ENCODE assay signal across 23 mouse cellular contexts in the genomic region with DNA sequence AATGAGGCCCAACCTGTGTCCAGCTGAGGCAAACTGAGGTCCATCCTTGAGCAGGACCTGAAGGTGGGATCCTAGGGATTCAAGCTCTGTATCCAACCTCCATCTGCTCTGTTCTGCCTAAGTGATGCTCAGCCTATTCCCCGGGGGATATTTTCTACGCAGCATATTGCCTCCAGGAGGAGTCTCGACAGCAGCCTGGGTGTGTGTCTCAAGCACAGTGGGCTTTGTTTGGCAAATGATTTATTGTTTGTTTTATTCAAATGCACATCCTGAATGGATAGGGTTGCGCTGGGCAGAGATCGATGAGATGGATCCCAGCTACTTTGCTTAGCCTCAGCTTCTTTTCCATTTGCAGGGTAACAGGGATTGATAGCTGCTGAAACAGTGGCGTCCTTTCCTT. TPM values are rescaled to one million over a fixed set of nuclear protein-coding genes. Genes with fewer than 3 reads are reported as not detected.
A peak's percentile ranks its signal among the peaks of the same experiment; 100 is the strongest.
DNase-seq lines count a peak whose midpoint lies in the region; ATAC-seq and TF ChIP-seq lines count a peak whose summit lies in the region.
"Had no signal": no experiment of that assay in that cellular context is flagged by ENCODE, and none has a peak within 500 bp of the region (broad histone marks: within the 10 kb centered on the region; RNA-seq: fewer than 3 reads in every experiment).

No protein-coding gene starts in this region.

- H3K27ac ChIP-seq in hindbrain, embryonic 11.5 days (ENCODE audit: low read depth, low read length) = 0 out of 2 replicates have a peak overlapping the region, but pooled peaks have one; percentile 36
- H3K27ac ChIP-seq in hindbrain, embryonic 14.5 days = no peak overlapping the region
- no peak overlapping the region for H3K27ac ChIP-seq in midbrain, postnatal 0 days (ENCODE audit: low read depth, low read length)
- no peak overlapping the region for H3K27ac ChIP-seq in midbrain, embryonic 16.5 days (ENCODE audit: low read length)
- no peak overlapping the region for H3K27ac ChIP-seq in hindbrain, postnatal 0 days
- no peak overlapping the region for H3K27ac ChIP-seq in neural tube, embryonic 14.5 days (ENCODE audit: low read depth, low read length)
- no peak overlapping the region for H3K27ac ChIP-seq in forebrain, embryonic 15.5 days (replicated peaks)
- H3K27ac ChIP-seq: embryonic facial prominence, embryonic 10.5 days; forebrain, embryonic 13.5 days; gastrocnemius, adult 2 months; hindbrain, embryonic 15.5 days had no signal

- no peak overlapping the region for H3K4me2 ChIP-seq in hindbrain, embryonic 11.5 days (replicated peaks; ENCODE audit: low read depth, low read length)
- no peak overlapping the region for H3K4me2 ChIP-seq in hindbrain, embryonic 14.5 days (replicated peaks)
- no peak overlapping the region for H3K4me2 ChIP-seq in midbrain, postnatal 0 days (ENCODE audit: low read depth, low read length, poor library complexity, severe bottlenecking)
- H3K4me2 ChIP-seq in midbrain, embryonic 16.5 days (ENCODE audit: low read length) = no peak overlapping the region
- no peak overlapping the region for H3K4me2 ChIP-seq in hindbrain, postnatal 0 days (ENCODE audit: low read depth, low read length)
- H3K4me2 ChIP-seq in neural tube, embryonic 14.5 days (ENCODE audit: low read depth, low read length) = no peak overlapping the region
- H3K4me2 ChIP-seq in forebrain, embryonic 15.5 days (replicated peaks) = no peak overlapping the region
- H3K4me2 ChIP-seq: forebrain, embryonic 13.5 days; heart, embryonic 12.5 days; hindbrain, embryonic 15.5 days had no signal

- no peak for TF ChIP-seq CTCF in midbrain, postnatal 0 days (IDR thresholded peaks at IDR 0.05)
- TF ChIP-seq CTCF in hindbrain, postnatal 0 days (IDR thresholded peaks at IDR 0.05; ENCODE audit: low read depth) = no peak

- no peaks in the 10 kb centered on the region for H3K36me3 ChIP-seq in hindbrain, embryonic 11.5 days (ENCODE audit: control insufficient read depth, insufficient read depth, low read length)
- no peaks in the 10 kb centered on the region for H3K36me3 ChIP-seq in hindbrain, embryonic 14.5 days (replicated peaks; ENCODE audit: control insufficient read depth, insufficient read depth)
- no peaks in the 10 kb centered on the region for H3K36me3 ChIP-seq in midbrain, postnatal 0 days (ENCODE audit: insufficient read depth, low read length)
- no peaks in the 10 kb centered on the region for H3K36me3 ChIP-seq in midbrain, embryonic 16.5 days (ENCODE audit: control insufficient read depth, insufficient read depth, low read length)
- no peaks in the 10 kb centered on the region for H3K36me3 ChIP-seq in hindbrain, postnatal 0 days (ENCODE audit: insufficient read depth, low read length)
- H3K36me3 ChIP-seq in neural tube, embryonic 14.5 days (ENCODE audit: control insufficient read depth, insufficient read depth, low read length) = no peaks in the 10 kb centered on the region
- H3K36me3 ChIP-seq in forebrain, embryonic 15.5 days = no peaks in the 10 kb centered on the region
- H3K36me3 ChIP-seq: embryonic facial prominence, embryonic 10.5 days; heart, embryonic 12.5 days; hindbrain, embryonic 15.5 days had no signal

- peaks cover 4% of the 10 kb centered on the region; the same call in 1 of the 2 replicates for H3K4me1 ChIP-seq in hindbrain, embryonic 11.5 days (replicated peaks; ENCODE audit: control insufficient read depth, insufficient read depth, low read length)
- no peaks in the 10 kb centered on the region for H3K4me1 ChIP-seq in hindbrain, embryonic 14.5 days (replicated peaks; ENCODE audit: control insufficient read depth, insufficient read depth, low read length)
- H3K4me1 ChIP-seq in midbrain, postnatal 0 days (ENCODE audit: insufficient read depth, low read length) = 0 out of 2 replicates have a peak, but pooled peaks cover 2% of the 10 kb centered on the region
- H3K4me1 ChIP-seq in midbrain, embryonic 16.5 days (ENCODE audit: control insufficient read depth, insufficient read depth, low read length) = peaks cover 4% of the 10 kb centered on the region; the same call in 1 of the 2 replicates
- H3K4me1 ChIP-seq in hindbrain, postnatal 0 days (ENCODE audit: insufficient read depth, low read length) = peaks cover 3% of the 10 kb centered on the region; the same call in 1 of the 2 replicates
- H3K4me1 ChIP-seq in neural tube, embryonic 14.5 days (ENCODE audit: control insufficient read depth, insufficient read depth, low read length) = peaks cover 9% of the 10 kb centered on the region
- no peaks in the 10 kb centered on the region for H3K4me1 ChIP-seq in forebrain, embryonic 15.5 days
- H3K4me1 ChIP-seq: forebrain, embryonic 13.5 days had no signal

- no peak overlapping the region for H3K9ac ChIP-seq in hindbrain, embryonic 11.5 days (ENCODE audit: low read depth, low read length)
- H3K9ac ChIP-seq in hindbrain, embryonic 14.5 days = no peak overlapping the region
- H3K9ac ChIP-seq in midbrain, postnatal 0 days (replicated peaks; ENCODE audit: low read length, poor library complexity, severe bottlenecking) = no peak overlapping the region
- H3K9ac ChIP-seq in midbrain, embryonic 16.5 days (ENCODE audit: low read depth, low read length) = no peak overlapping the region
- H3K9ac ChIP-seq in hindbrain, postnatal 0 days (replicated peaks; ENCODE audit: low read length) = no peak overlapping the region
- no peak overlapping the region for H3K9ac ChIP-seq in neural tube, embryonic 14.5 days (replicated peaks; ENCODE audit: low read depth, low read length)
- no peak overlapping the region for H3K9ac ChIP-seq in forebrain, embryonic 15.5 days (replicated peaks)
- H3K9ac ChIP-seq: forebrain, embryonic 13.5 days; heart, embryonic 12.5 days; hindbrain, embryonic 15.5 days had no signal

- H3K9me3 ChIP-seq in hindbrain, embryonic 11.5 days (ENCODE audit: control insufficient read depth, low read length) = no peaks in the 10 kb centered on the region
- no peaks in the 10 kb centered on the region for H3K9me3 ChIP-seq in hindbrain, embryonic 14.5 days (ENCODE audit: control insufficient read depth, low read length)
- no peaks in the 10 kb centered on the region for H3K9me3 ChIP-seq in midbrain, postnatal 0 days (ENCODE audit: low read length)
- no peaks in the 10 kb centered on the region for H3K9me3 ChIP-seq in midbrain, embryonic 16.5 days (replicated peaks; ENCODE audit: control insufficient read depth, low read length, poor library complexity, severe bottlenecking)
- H3K9me3 ChIP-seq in hindbrain, postnatal 0 days (ENCODE audit: low read length) = no peaks in the 10 kb centered on the region
- H3K9me3 ChIP-seq in neural tube, embryonic 14.5 days (ENCODE audit: control insufficient read depth, low read length) = no peaks in the 10 kb centered on the region
- no peaks in the 10 kb centered on the region for H3K9me3 ChIP-seq in forebrain, embryonic 15.5 days
- H3K9me3 ChIP-seq: embryonic facial prominence, embryonic 10.5 days; forebrain, embryonic 13.5 days; heart, embryonic 12.5 days; hindbrain, embryonic 15.5 days had no signal

- DNase-seq in hindbrain, embryonic 11.5 days (ENCODE audit: low spot score) = peak; percentile 47
- DNase-seq in hindbrain, embryonic 14.5 days (ENCODE audit: low spot score) = no peak
- DNase-seq in midbrain, postnatal 0 days (ENCODE audit: low spot score) = peak; percentile 25
- peak; percentile 29 for DNase-seq in hindbrain, postnatal 0 days (ENCODE audit: low spot score)
- DNase-seq: adrenal gland, postnatal 25 days; cerebellum, adult 2 months; cerebellum, postnatal 10 days; gastrocnemius, adult 2 months; gastrocnemius, postnatal 25 days had no signal

- H3K4me3 ChIP-seq in hindbrain, embryonic 11.5 days (ENCODE audit: low read depth, low read length) = no peak overlapping the region
- no peak overlapping the region for H3K4me3 ChIP-seq in hindbrain, embryonic 14.5 days (replicated peaks; ENCODE audit: low read length)
- H3K4me3 ChIP-seq in midbrain, postnatal 0 days (ENCODE audit: low read depth, low read length) = no peak overlapping the region
- H3K4me3 ChIP-seq in midbrain, embryonic 16.5 days (ENCODE audit: low read depth, low read length) = no peak overlapping the region
- H3K4me3 ChIP-seq in hindbrain, postnatal 0 days (ENCODE audit: low read length) = no peak overlapping the region
- no peak overlapping the region for H3K4me3 ChIP-seq in neural tube, embryonic 14.5 days (ENCODE audit: low read depth, low read length)
- H3K4me3 ChIP-seq in forebrain, embryonic 15.5 days = no peak overlapping the region
- H3K4me3 ChIP-seq: embryonic facial prominence, embryonic 10.5 days; forebrain, embryonic 13.5 days; gastrocnemius, adult 2 months; heart, embryonic 12.5 days; hindbrain, embryonic 15.5 days had no signal

- peak; percentile 51 for ATAC-seq in hindbrain, embryonic 11.5 days (ENCODE audit: low FRiP score)
- no peak for ATAC-seq in hindbrain, embryonic 14.5 days (ENCODE audit: low FRiP score)
- ATAC-seq in midbrain, postnatal 0 days (ENCODE audit: low FRiP score) = no peak
- ATAC-seq in midbrain, embryonic 16.5 days = no peak
- ATAC-seq in hindbrain, postnatal 0 days = no peak
- peak; percentile 70; the same call in 1 of the 2 replicates for ATAC-seq in neural tube, embryonic 14.5 days (ENCODE audit: low read depth)
- no peak for ATAC-seq in forebrain, embryonic 15.5 days (replicated peaks)
- ATAC-seq: activated CD4-positive, CD25-positive, alpha-beta regulatory T cell, adult 4 months; forebrain, embryonic 13.5 days; Patski had no signal

- 44% methylated on average over 6 of the region's 6 CpGs for WGBS in hindbrain, embryonic 11.5 days
- WGBS in hindbrain, embryonic 14.5 days = 34% methylated on average over 6 of the region's 6 CpGs
- 72% methylated on average over 6 of the region's 6 CpGs for WGBS in midbrain, postnatal 0 days
- 68% methylated on average over 6 of the region's 6 CpGs for WGBS in midbrain, embryonic 16.5 days
- WGBS in hindbrain, postnatal 0 days = 49% methylated on average over 6 of the region's 6 CpGs
- 11% methylated on average over 6 of the region's 6 CpGs for WGBS in neural tube, embryonic 14.5 days
- 71% methylated on average over 6 of the region's 6 CpGs for WGBS in forebrain, embryonic 15.5 days

- H3K27me3 ChIP-seq in hindbrain, embryonic 11.5 days (ENCODE audit: control insufficient read depth, insufficient read depth, low read length) = no peaks in the 10 kb centered on the region
- H3K27me3 ChIP-seq in hindbrain, embryonic 14.5 days (ENCODE audit: control insufficient read depth, insufficient read depth, low read length) = no peaks in the 10 kb centered on the region
- no peaks in the 10 kb centered on the region for H3K27me3 ChIP-seq in midbrain, postnatal 0 days (ENCODE audit: insufficient read depth, low read length)
- no peaks in the 10 kb centered on the region for H3K27me3 ChIP-seq in midbrain, embryonic 16.5 days (ENCODE audit: control insufficient read depth, insufficient read depth, low read depth, low read length)
- H3K27me3 ChIP-seq in hindbrain, postnatal 0 days (ENCODE audit: insufficient read depth, low read length) = no peaks in the 10 kb centered on the region
- H3K27me3 ChIP-seq in neural tube, embryonic 14.5 days (ENCODE audit: control insufficient read depth, insufficient read depth, low read length) = no peaks in the 10 kb centered on the region
- H3K27me3 ChIP-seq in forebrain, embryonic 15.5 days = no peaks in the 10 kb centered on the region
- H3K27me3 ChIP-seq: CH12.LX; forebrain, embryonic 13.5 days; hindbrain, embryonic 15.5 days; Patski had no signal

RNA-seq across cellular contexts. Expression of a gene that starts 11.2 kb away (rescaled TPM):
- polyA plus RNA-seq in hindbrain, embryonic 11.5 days (2014; fragmentation: Nextera tagmentation; extraction: Ambion mirVana) = 0.83 and 1.3 TPM in 2 replicates
- 6.9 and 7.9 TPM in 2 replicates for polyA plus RNA-seq in hindbrain, embryonic 14.5 days (2014; fragmentation: Nextera tagmentation; extraction: Ambion mirVana)
- 14.2 and 14.6 TPM in 2 replicates for total RNA-seq in midbrain, postnatal 0 days (2014; rRNA removed)
- polyA plus RNA-seq in midbrain, postnatal 0 days (2015; fragmentation: Nextera tagmentation; extraction: Ambion mirVana) = 7.2 and 9.2 TPM in 2 replicates
- 7.1 and 7.6 TPM in 2 replicates for polyA plus RNA-seq in midbrain, embryonic 16.5 days (2015; fragmentation: Nextera tagmentation; extraction: Ambion mirVana)
- total RNA-seq in hindbrain, postnatal 0 days (2014; rRNA removed) = 12.4 and 13.5 TPM in 2 replicates
- polyA plus RNA-seq in hindbrain, postnatal 0 days (2015; fragmentation: Nextera tagmentation; extraction: Ambion mirVana) = 8.0 and 8.2 TPM in 2 replicates
- polyA plus RNA-seq in neural tube, embryonic 14.5 days (2014; fragmentation: Nextera tagmentation; extraction: Ambion mirVana) = 13.3 and 15.4 TPM in 2 replicates
- polyA plus RNA-seq in forebrain, embryonic 15.5 days (2015; fragmentation: Nextera tagmentation; extraction: Ambion mirVana) = 3.1 and 3.4 TPM in 2 replicates

RNA-seq across cellular contexts. Expression of a gene that starts 20.0 kb away (rescaled TPM):
- polyA plus RNA-seq in hindbrain, embryonic 11.5 days (2014; fragmentation: Nextera tagmentation; extraction: Ambion mirVana) = not detected in 2 replicates
- polyA plus RNA-seq in hindbrain, embryonic 14.5 days (2014; fragmentation: Nextera tagmentation; extraction: Ambion mirVana) = not detected in 2 replicates
- total RNA-seq in midbrain, postnatal 0 days (2014; rRNA removed) = not detected in 2 replicates
- not detected in 2 replicates for polyA plus RNA-seq in midbrain, postnatal 0 days (2015; fragmentation: Nextera tagmentation; extraction: Ambion mirVana)
- polyA plus RNA-seq in midbrain, embryonic 16.5 days (2015; fragmentation: Nextera tagmentation; extraction: Ambion mirVana) = not detected in 2 replicates
- not detected in 2 replicates for total RNA-seq in hindbrain, postnatal 0 days (2014; rRNA removed)
- not detected in 2 replicates for polyA plus RNA-seq in hindbrain, postnatal 0 days (2015; fragmentation: Nextera tagmentation; extraction: Ambion mirVana)
- 0.08 TPM in 1 of 2 replicates, not detected in the other for polyA plus RNA-seq in neural tube, embryonic 14.5 days (2014; fragmentation: Nextera tagmentation; extraction: Ambion mirVana)
- polyA plus RNA-seq in forebrain, embryonic 15.5 days (2015; fragmentation: Nextera tagmentation; extraction: Ambion mirVana) = not detected in 2 replicates
- total RNA-seq: adrenal gland, adult 18-20 months; adrenal gland, postnatal 25 days; CH12.LX; gastrocnemius, adult 2 months; gastrocnemius, postnatal 25 days; granulocyte monocyte progenitor cell, adult 5-6 weeks; heart, postnatal 25 days had no signal
- polyA plus RNA-seq: activated CD4-positive, CD25-positive, alpha-beta regulatory T cell, adult 4 months; cerebellum, adult 2 months; embryonic facial prominence, embryonic 10.5 days; embryonic facial prominence, embryonic 14.5 days; forebrain, embryonic 13.5 days; heart, embryonic 12.5 days; hindbrain, embryonic 15.5 days; Patski had no signal

Comparison
In these comparisons a context has a peak if more than half of its experiments do, and no peak if none do; other contexts are left out.
1. ATAC-seq: peak in hindbrain, embryonic 11.5 days (single experiment) and neural tube, embryonic 14.5 days (single experiment); none in hindbrain, embryonic 14.5 days (single experiment), midbrain, postnatal 0 days (single experiment), midbrain, embryonic 16.5 days (single experiment), hindbrain, postnatal 0 days (single experiment) and forebrain, embryonic 15.5 days (single experiment).